ENCODE assay signal across 29 mouse cellular contexts in genomic region chr8:106556068-106556645, GRCm38 (mm10). TPM values are rescaled to one million over a fixed set of nuclear protein-coding genes. Genes with fewer than 3 reads are reported as not detected.
DNase-seq lines count a peak whose midpoint lies in the region; ATAC-seq and TF ChIP-seq lines count a peak whose summit lies in the region.
"Had no signal": no experiment of that assay in that cellular context is flagged by ENCODE, and none has a peak within 500 bp of the region (broad histone marks: within the 10 kb centered on the region; RNA-seq: fewer than 3 reads in every experiment).

No protein-coding gene starts in this region.

- no peak for TF ChIP-seq POLR2A in ES-Bruce4 (IDR thresholded peaks at IDR 0.05; ENCODE audit: insufficient read depth, low read length)

- H3K27ac ChIP-seq in ES-Bruce4 (ENCODE audit: insufficient read depth, low read length) (peak overlapping the region; percentile 42; the same call in 1 of the 2 replicates), ES-E14 (ENCODE audit: insufficient read depth, low read depth, low read length, poor library complexity, severe bottlenecking) (0 out of 2 replicates have a peak overlapping the region, but pooled peaks have one; percentile 28)
- H3K27ac ChIP-seq: embryonic facial prominence, embryonic 15.5 days; forebrain, embryonic 10.5 days; gastrocnemius, adult 2 months; heart, adult 2 months; heart, embryonic 15.5 days; hindbrain, embryonic 10.5 days had no signal

- no peak for TF ChIP-seq CTCF in ES-Bruce4 (IDR thresholded peaks at IDR 0.05; ENCODE audit: low read depth, low read length)

- H3K9ac ChIP-seq in ES-Bruce4 (ENCODE audit: low read depth, poor library complexity, severe bottlenecking) (no peak overlapping the region), ES-E14 (ENCODE audit: insufficient read depth, low read depth, low read length, poor library complexity, severe bottlenecking) (no peak overlapping the region; the same call in 1 of the 2 replicates)
- H3K9ac ChIP-seq: embryonic facial prominence, embryonic 15.5 days; heart, embryonic 15.5 days had no signal

- H3K27me3 ChIP-seq in ES-Bruce4 (ENCODE audit: control insufficient read depth, insufficient read depth, low read length, poor library complexity, severe bottlenecking) = no peaks in the 10 kb centered on the region
- H3K27me3 ChIP-seq: embryonic facial prominence, embryonic 15.5 days; heart, embryonic 15.5 days had no signal

- no peak for TF ChIP-seq EP300 in ES-Bruce4 (IDR thresholded peaks at IDR 0.05; ENCODE audit: insufficient read depth, low read depth, low read length)

- DNase-seq in ES-E14 (ENCODE audit: low read depth, low spot score) (no peak), liver (no peak)
- DNase-seq in heart, adult 11 months = no peak
- no peak for DNase-seq in adrenal gland, adult 8-10 months
- DNase-seq: adrenal gland, postnatal 25 days; B cell, adult 2 months; cerebellum, adult 2 months; cerebellum, postnatal 10 days; embryo, embryonic 11 days; gastrocnemius, adult 2 months; gastrocnemius, postnatal 25 days; heart, adult 2 months; heart, postnatal 14 days had no signal

- in situ Hi-C loops in ES-E14 (cut with MboI; ENCODE audit: low sequenced_read_pairs in 2 of 2, unreplicated experiment in 2 of 2) = no loop called here

- peak; percentile 68 for ATAC-seq in common myeloid progenitor, adult 5-6 weeks (replicated peaks; ENCODE audit: low read depth, poor library complexity, severe bottlenecking)
- ATAC-seq in megakaryocyte progenitor cell, adult 5-6 weeks (replicated peaks; ENCODE audit: poor library complexity) = peak; percentile 65
- ATAC-seq: CD4-positive, CD25-positive, alpha-beta regulatory T cell, adult 4 months; forebrain, embryonic 14.5 days; hindbrain, embryonic 16.5 days; inflammation-experienced regulatory T-cells, adult 6 months; intestine, postnatal 0 days had no signal

- H3K4me3 ChIP-seq in ES-Bruce4 (ENCODE audit: low read depth, low read length) (no peak overlapping the region), ES-E14 (ENCODE audit: insufficient read depth in 1 of 2, low read depth in 1 of 2, low read length in 2 of 2, poor library complexity in 1 of 2, severe bottlenecking in 1 of 2) (no peak overlapping the region)
- H3K4me3 ChIP-seq: embryonic facial prominence, embryonic 15.5 days; erythroblast, embryonic 14.5 days; forebrain, embryonic 10.5 days; gastrocnemius, adult 2 months; heart, adult 2 months; heart, embryonic 15.5 days; hindbrain, embryonic 10.5 days had no signal

- H3K9me3 ChIP-seq in ES-Bruce4 (replicated peaks; ENCODE audit: control insufficient read depth, insufficient read depth, low read length, poor library complexity, severe bottlenecking) (0 out of 2 replicates have a peak, but pooled peaks cover 3% of the 10 kb centered on the region), ES-E14 (ENCODE audit: control insufficient read depth, insufficient read depth, low read depth, low read length) (no peaks in the 10 kb centered on the region)
- H3K9me3 ChIP-seq: embryonic facial prominence, embryonic 15.5 days; heart, embryonic 15.5 days had no signal

- 0 out of 2 replicates have a peak, but pooled peaks cover 8% of the 10 kb centered on the region for H3K36me3 ChIP-seq in ES-Bruce4 (ENCODE audit: control insufficient read depth, insufficient read depth, low read length, poor library complexity, severe bottlenecking)
- peaks cover 7% of the 10 kb centered on the region; the same call in 1 of the 2 replicates for H3K36me3 ChIP-seq in ES-E14 (ENCODE audit: control insufficient read depth, insufficient read depth, low read length, poor library complexity, severe bottlenecking)

- peaks cover 3% of the 10 kb centered on the region for H3K4me1 ChIP-seq in ES-Bruce4 (ENCODE audit: control insufficient read depth, insufficient read depth, low read length)
- H3K4me1 ChIP-seq in ES-E14 (ENCODE audit: control insufficient read depth in 2 of 2, insufficient read depth in 2 of 2, low read length in 2 of 2, poor library complexity in 1 of 2) = peaks cover 8 to 13% of the 10 kb centered on the region in 2 experiments

TF ChIP-seq in ES-E14, 5 proteins besides CTCF, POLR2A, EP300 and RAD21:
- TF ChIP-seq HCFC1 (IDR thresholded peaks at IDR 0.05; ENCODE audit: borderline replicate concordance, insufficient read depth, low read length) = no peak
- no peak for TF ChIP-seq ZC3H11A (IDR thresholded peaks at IDR 0.05; ENCODE audit: borderline replicate concordance, low read depth, low read length)
- no peak for TF ChIP-seq MAFK (IDR thresholded peaks at IDR 0.05; ENCODE audit: insufficient read depth, low read depth, low read length)
- no peak for TF ChIP-seq CHD2 (IDR thresholded peaks at IDR 0.05; ENCODE audit: low read depth, low read length)
- TF ChIP-seq ZNF384 (IDR thresholded peaks at IDR 0.05; ENCODE audit: low read depth, low read length) = no peak
TF ChIP-seq in ES-E14: peak in this region for 0.

RNA-seq across cellular contexts. Expression of gene Gm10073, which starts 17.1 kb away (rescaled TPM):
- 498 and 566 TPM in 2 replicates for polyA plus RNA-seq in ES-Bruce4 (2011; ENCODE audit: insufficient read depth, insufficient read length, low read depth, missing spikeins)
- 83.5 and 86.5 TPM in 2 replicates for total RNA-seq in ES-E14 (2012; rRNA removed)
- 13.6 and 25.0 TPM in 2 replicates for total RNA-seq in common myeloid progenitor, adult 5-6 weeks (2017)
- total RNA-seq in megakaryocyte progenitor cell, adult 5-6 weeks (2015) = 111 and 130 TPM in 2 replicates
- 8.4 and 9.5 TPM in 2 replicates for total RNA-seq in megakaryocyte progenitor cell, adult 5-6 weeks (2017)
- total RNA-seq in adrenal gland, adult 8-10 months (2022) = 100 to 1,000 TPM; 129 to 165 (median 142) TPM

RNA-seq across cellular contexts. Expression of gene Cdh3, which starts 45.5 kb away (rescaled TPM):
- 33.3 and 40.9 TPM in 2 replicates for polyA plus RNA-seq in ES-Bruce4 (2011; ENCODE audit: insufficient read depth, insufficient read length, low read depth, missing spikeins)
- total RNA-seq in ES-E14 (2012; rRNA removed) = 16.8 and 45.7 TPM in 2 replicates
- not detected in 2 replicates for total RNA-seq in common myeloid progenitor, adult 5-6 weeks (2017)
- total RNA-seq in megakaryocyte progenitor cell, adult 5-6 weeks (2015) = not detected in 2 replicates
- not detected in 2 replicates for total RNA-seq in megakaryocyte progenitor cell, adult 5-6 weeks (2017)
- under 1 TPM; 0.35 to 0.81 (median 0.55) TPM for total RNA-seq in adrenal gland, adult 8-10 months (2022)
- polyA plus RNA-seq: CD4-positive, CD25-positive, alpha-beta regulatory T cell, adult 4 months; erythroblast, embryonic 14.5 days; inflammation-experienced regulatory T-cells, adult 6 months had no signal

RNA-seq across cellular contexts. Expression of gene Cdh1, which starts 47.0 kb away (rescaled TPM):
- 347 and 358 TPM in 2 replicates for polyA plus RNA-seq in ES-Bruce4 (2011; ENCODE audit: insufficient read depth, insufficient read length, low read depth, missing spikeins)
- 254 and 424 TPM in 2 replicates for total RNA-seq in ES-E14 (2012; rRNA removed)
- total RNA-seq in common myeloid progenitor, adult 5-6 weeks (2017) = 0.23 and 0.63 TPM in 2 replicates
- total RNA-seq in megakaryocyte progenitor cell, adult 5-6 weeks (2015) = 0.42 and 1.2 TPM in 2 replicates
- 0.62 and 1.3 TPM in 2 replicates for total RNA-seq in megakaryocyte progenitor cell, adult 5-6 weeks (2017)
- under 1 TPM; 0.06 to 0.38 (median 0.21) TPM for total RNA-seq in adrenal gland, adult 8-10 months (2022)
- total RNA-seq: heart, adult 2 months had no signal
- polyA plus RNA-seq: erythroblast, embryonic 14.5 days had no signal

RNA-seq across cellular contexts. Expression of gene 6030452D12Rik, which starts 55.8 kb away (rescaled TPM):
- not detected in 2 replicates for polyA plus RNA-seq in ES-Bruce4 (2011; ENCODE audit: insufficient read depth, insufficient read length, low read depth, missing spikeins)
- not detected in 2 replicates for total RNA-seq in ES-E14 (2012; rRNA removed)
- not detected in 2 replicates for total RNA-seq in common myeloid progenitor, adult 5-6 weeks (2017)
- total RNA-seq in megakaryocyte progenitor cell, adult 5-6 weeks (2015) = not detected in 2 replicates
- total RNA-seq in megakaryocyte progenitor cell, adult 5-6 weeks (2017) = not detected in 2 replicates
- not detected for total RNA-seq in adrenal gland, adult 8-10 months (2022)
- total RNA-seq: adrenal gland, adult 18-20 months; adrenal gland, postnatal 25 days; gastrocnemius, adult 2 months; gastrocnemius, postnatal 25 days; heart, adult 2 months; heart, postnatal 14 days had no signal
- polyA plus RNA-seq: CD4-positive, CD25-positive, alpha-beta regulatory T cell, adult 4 months; cerebellum, adult 2 months; embryonic facial prominence, embryonic 11.5 days; embryonic facial prominence, embryonic 15.5 days; erythroblast, embryonic 14.5 days; forebrain, embryonic 10.5 days; forebrain, embryonic 14.5 days; heart, adult 2 months; heart, embryonic 11.5 days; heart, embryonic 15.5 days; hindbrain, embryonic 10.5 days; hindbrain, embryonic 16.5 days; inflammation-experienced regulatory T-cells, adult 6 months; intestine, postnatal 0 days had no signal

Comparison
In these comparisons a context has a peak if more than half of its experiments do, and no peak if none do; other contexts are left out.
1. RNA of gene Cdh1, which starts 47.0 kb away (total RNA-seq): 254 to 424 TPM in ES-E14; 0.42 to 1.3 TPM in megakaryocyte progenitor cell, adult 5-6 weeks, 0.06 to 0.38 TPM in adrenal gland, adult 8-10 months and 0.23 to 0.63 TPM in common myeloid progenitor, adult 5-6 weeks; every median in the first group is over 100 times any median in the second.